Mouse (Mus musculus): ENCODE data around the gene Gramd4.

DNA sequence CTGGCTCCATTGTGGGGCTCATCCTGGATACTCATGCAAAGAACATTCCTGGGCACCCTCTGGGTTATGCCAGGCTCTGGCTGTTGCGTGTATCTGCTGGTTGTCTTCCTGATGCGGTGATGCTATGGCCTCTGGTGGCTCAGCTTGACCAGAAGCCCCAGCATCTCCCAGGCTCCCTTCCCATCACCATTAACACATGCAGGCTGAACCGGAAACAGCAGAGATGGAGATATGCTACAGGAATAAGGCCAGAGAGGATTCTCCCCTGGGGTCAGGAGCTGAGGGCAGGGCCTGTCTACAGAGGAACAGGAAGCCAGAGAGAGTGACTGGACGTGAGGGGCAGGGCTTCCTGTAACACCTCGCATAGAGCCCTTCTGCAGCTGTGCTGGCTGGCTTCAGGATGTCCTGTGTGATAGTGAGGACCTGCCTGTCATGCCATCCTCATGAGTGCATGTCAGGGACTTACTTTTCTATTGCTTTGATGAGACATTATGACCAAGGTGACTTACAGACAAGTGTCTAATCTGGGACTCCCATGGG lies 1.2 kb upstream of the Gramd4 start:
- TF ChIP-seq CTCF (conservative IDR thresholded peaks at IDR 0.05; ENCODE audit: insufficient read depth, insufficient read length, low read depth, low read length) (no peak), POLR2A (IDR thresholded peaks at IDR 0.05; ENCODE audit: low read depth, low read length) (no peak)
